Mouse (Mus musculus) gastrocnemius, adult 2 months (tissue): ENCODE results near the gene Ntn1. TPM values are rescaled to one million over a fixed set of nuclear protein-coding genes. Genes with fewer than 3 reads are reported as not detected.
A peak's percentile ranks its signal among the peaks of the same experiment; 100 is the strongest.

Source experiments
- DNase-seq: peaks from one replicate; pipeline ENCODE4 v3.0.0; 2022
- H3K27ac ChIP-seq: fragments of 200-600 bp; 2 replicates; pipeline ENCODE4 v1.8.1; 2022; ENCODE audit warnings: mild to moderate bottlenecking
- H3K4me3 ChIP-seq: fragments of 200-600 bp; 2 replicates; pipeline ENCODE4 v1.8.1; 2022; ENCODE audit warnings: mild to moderate bottlenecking, moderate library complexity
- CTCF ChIP-seq: fragments of 200-600 bp; IDR thresholded peaks from 2 replicates; pipeline ENCODE4 v1.8.1; 2022; ENCODE audit warnings: antibody characterized with exemption, mild to moderate bottlenecking, moderate library complexity
- intact Hi-C: fragments of 180-260 bp; cut with DNase I; formaldehyde crosslinking; loops from one replicate; pipeline ENCODE4 v1.15.1; 2025
- total RNA-seq, 2 experiments: library from RNA; stranded (reverse); gene quantifications; 2 replicates each; pipeline ENCODE4 v1.2.3; 2021

Gene Ntn1
- total RNA-seq, 2 experiments from 2014 or later, result 4.7 to 8.0 TPM

DNA sequence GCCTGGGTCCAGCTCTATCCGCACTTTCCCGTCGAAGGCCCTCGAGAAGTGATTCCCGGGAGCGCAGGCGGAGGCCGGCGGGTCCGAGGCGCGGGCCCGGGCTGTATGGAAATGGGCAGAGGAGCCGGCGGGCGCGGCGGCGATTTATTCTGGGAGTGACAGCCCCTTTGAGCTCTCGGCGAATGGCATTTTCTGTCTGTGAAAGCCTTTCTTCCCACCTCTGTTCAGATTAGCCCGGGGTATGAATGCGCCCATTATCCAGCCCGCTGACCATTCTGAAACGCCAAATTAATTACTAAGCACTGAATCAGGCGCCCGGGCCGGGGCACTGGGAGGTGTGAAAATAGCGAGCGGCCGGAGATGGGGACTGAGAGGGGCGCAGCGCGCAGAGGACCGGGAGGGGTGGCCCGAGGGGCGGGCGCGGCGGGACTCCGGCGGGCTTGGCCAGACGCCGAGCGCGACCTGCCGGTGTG is 1.0 kb downstream of the Ntn1 start:
- DNase-seq, result no peak
- H3K4me3 ChIP-seq, result peak overlapping the region; percentile 76
- intact Hi-C loops, result loop anchor here (10.0 kb wide), 1 partner anchor 505 kb away; no protein-coding TSS in a partner anchor
- peak overlapping the region; percentile 24; the same call in 1 of the 2 replicates for H3K27ac ChIP-seq
- no peak for TF ChIP-seq CTCF

DNA sequence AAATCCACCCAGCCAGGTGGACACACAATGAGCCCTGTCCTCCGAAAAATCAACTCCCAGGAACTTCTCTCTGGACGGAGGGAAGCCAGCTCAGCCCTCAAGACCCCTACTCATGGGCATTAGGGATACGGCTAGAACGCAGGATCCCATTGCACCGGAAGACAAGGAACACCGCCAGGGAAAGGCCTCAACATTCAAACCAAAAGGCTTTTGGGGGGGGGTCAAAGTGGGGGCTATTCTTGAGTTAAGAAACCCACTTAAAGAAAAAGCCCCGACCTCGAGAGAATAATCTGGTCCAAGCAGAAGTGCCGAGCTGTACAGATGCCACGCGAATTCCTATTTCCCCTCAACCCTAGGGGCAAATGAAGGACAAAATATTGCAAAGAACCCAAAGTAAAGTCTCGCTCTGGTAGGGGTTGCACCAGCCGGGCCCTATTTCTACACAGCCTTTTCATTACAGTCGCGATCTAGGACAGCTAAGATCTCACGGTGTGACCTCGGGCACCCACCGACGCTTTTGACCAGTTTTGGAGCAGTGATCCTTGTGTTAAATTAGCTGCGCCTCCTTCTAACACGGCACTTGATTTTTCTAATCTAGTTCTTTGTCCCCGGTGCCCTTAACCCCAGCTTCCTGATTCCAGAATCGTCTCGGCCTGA is 1.6 kb downstream of the Ntn1 start:
- 0 out of 2 replicates have a peak overlapping the region, but pooled peaks have one; percentile 24 for H3K27ac ChIP-seq
- intact Hi-C loops, result no loop called here

DNA sequence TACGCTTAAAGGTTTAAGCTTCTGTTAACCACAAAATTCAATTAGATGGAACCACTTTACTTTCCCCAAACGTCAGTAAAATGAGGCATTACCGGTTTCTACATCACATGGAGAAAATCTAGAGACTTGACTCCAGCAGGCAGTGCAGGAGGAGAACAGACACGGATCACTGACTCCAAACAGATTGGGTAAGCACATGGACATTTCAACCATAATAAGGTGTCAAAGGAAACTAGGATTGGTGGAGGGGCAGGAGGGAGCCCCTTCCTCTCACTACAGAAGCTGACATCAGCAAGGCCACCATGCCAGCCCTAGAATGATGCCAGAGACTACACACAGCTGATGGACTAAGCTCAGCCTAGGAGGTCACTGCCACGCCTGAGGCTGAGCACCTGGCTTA is 5.1 kb downstream of the Ntn1 start:
- no peak for TF ChIP-seq CTCF
- no peak for DNase-seq
- intact Hi-C loops, result no loop called here
- H3K27ac ChIP-seq, result no peak overlapping the region
- no peak overlapping the region for H3K4me3 ChIP-seq

More for the DNA sequence above, 1.6 kb downstream of the Ntn1 start:
- no peak for DNase-seq
- TF ChIP-seq CTCF, result no peak
- peak overlapping the region; percentile 76 for H3K4me3 ChIP-seq

DNA sequence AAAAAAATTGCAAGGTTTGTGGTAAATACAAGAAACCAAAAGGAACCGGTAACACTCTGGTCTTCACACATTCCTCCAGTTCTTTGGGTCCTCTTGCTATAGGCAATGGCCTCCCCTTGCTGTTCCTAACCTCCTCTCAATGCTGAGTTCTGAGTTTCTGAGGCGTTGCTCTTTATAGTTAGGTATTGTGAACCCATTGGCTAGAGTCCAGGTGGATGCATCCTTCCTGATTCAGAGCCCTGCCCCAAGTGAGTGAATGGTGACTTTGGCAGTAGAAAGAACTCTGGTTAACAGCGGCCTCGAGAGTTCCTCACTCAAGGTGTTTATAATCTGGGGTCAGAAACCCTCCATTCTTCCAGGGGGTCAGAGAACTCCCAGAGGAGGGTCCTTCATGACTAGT is 5.9 kb downstream of the Ntn1 start:
- DNase-seq, result no peak
- H3K4me3 ChIP-seq, result no peak overlapping the region
- intact Hi-C loops, result no loop called here
- TF ChIP-seq CTCF, result no peak
- H3K27ac ChIP-seq, result no peak overlapping the region

DNA sequence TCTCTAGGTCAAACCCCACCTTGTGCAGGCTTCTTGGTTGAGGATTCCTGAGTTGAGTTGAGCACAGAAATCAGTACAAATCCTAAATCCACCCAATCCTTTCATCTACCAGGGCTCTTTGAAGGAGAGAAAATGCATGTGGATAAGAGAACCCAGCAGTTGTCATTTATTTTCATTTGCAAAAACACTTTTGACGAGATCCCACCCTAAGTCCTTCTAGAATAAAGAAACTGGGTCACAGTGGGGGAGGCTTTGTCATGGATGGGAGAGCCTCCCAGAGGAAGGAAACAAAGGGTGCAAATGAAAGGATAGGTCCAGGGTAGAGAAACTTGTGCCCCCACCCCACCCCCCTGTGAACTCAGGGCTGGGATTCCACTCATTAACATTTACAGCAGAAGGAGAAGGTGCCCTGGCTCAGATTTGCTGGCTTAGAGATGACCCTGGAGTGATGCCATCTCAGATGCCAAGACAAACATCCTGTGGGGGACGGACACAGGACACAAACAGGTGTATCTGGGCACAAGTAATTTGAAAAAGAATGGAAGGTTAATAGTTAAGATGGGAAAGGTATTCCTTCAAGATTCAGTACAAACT is 6.6 kb downstream of the Ntn1 start:
- DNase-seq, result no peak
- TF ChIP-seq CTCF, result no peak
- H3K4me3 ChIP-seq, result no peak overlapping the region
- no peak overlapping the region for H3K27ac ChIP-seq
- intact Hi-C loops, result no loop called here

DNA sequence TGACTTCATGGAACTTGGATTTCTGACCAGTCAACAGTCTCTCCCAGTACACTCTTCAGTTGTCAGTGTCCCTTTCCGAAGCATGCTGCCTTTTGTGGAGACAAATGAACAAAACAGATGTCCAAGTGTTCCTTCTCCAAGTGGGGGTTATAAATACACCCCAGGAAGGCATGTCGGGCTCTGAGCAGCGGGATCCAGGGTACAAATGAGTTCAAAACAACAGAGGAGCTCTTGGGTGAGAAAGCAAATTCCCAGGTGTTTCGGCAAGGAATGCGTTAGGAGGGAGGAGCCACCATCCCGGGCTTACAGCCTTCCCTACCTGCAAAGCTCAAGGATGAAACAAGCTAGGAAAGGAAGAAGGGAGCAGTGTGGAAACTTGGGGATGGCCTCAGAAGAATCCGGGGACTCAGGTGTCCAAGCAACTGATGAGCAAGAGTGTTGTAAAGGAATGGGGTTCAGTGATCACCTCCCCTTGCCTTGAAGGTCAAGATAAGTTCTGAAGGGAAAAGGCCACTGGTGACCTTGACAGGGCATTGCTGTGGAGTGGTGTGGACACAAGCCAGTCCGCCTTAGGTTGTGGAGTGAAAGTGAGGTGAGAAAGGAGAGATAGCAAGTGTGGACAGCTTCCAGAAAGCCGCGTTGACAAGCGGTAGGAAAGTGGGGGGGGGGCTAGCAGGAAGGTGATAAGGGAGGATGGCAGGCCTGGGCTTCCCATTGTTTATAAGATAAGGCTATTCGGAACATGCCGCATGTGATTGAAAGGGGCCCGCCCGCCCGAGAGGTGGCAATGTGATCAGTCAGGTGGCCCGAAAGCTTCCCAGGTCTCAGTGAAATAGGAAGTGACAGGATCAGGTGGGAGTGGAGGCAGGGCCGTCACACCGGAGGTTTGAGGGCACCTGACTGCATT is 10.0 kb downstream of the Ntn1 start:
- no peak overlapping the region for H3K27ac ChIP-seq
- intact Hi-C loops, result no loop called here
- no peak for TF ChIP-seq CTCF
- H3K4me3 ChIP-seq, result no peak overlapping the region
- no peak for DNase-seq

DNA sequence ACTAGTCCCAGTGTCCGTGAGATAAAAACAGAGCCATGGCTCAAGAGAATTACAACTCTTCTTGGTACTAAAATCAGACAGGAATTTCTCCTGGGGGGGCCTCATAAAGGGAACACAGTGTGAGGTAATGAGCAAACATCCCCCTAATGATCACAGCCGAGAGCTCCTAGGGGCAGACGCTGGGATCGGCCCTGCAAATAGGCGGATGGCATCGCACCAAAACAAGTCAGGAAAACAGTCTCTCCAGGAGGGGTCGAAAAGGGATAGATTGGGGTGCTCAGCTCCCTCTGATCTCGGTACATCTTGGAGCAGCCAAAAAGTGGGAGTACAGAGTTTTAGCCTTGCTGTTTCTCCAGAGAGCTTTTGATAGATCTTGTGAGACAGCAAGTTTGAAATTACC is 11.0 kb downstream of the Ntn1 start:
- no peak overlapping the region for H3K4me3 ChIP-seq
- DNase-seq, result no peak
- H3K27ac ChIP-seq, result no peak overlapping the region
- no peak for TF ChIP-seq CTCF
- intact Hi-C loops, result no loop called here

DNA sequence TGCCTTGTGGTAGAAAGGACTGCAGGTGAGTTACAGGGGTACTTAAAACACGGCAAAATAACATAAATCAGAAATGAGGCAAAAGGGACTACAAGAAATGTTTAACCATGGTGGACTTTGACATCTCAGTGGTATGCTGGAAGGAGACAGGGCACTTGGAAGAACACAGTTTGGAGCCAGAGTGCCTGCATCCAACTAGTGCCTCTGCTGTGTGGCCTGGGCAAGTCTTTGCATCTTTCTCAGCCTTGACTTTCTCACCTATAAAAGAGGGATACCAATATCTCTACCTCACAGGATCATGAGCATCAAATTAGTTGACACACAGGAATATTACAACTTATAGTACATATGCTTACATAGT is 12.0 kb downstream of the Ntn1 start:
- no peak for DNase-seq
- Histone ChIP-seq H3K4me3 (no peak overlapping the region), H3K27ac (peak overlapping the region; percentile 56; the same call in 1 of the 2 replicates)
- intact Hi-C loops, result no loop called here
- TF ChIP-seq CTCF, result no peak

DNA sequence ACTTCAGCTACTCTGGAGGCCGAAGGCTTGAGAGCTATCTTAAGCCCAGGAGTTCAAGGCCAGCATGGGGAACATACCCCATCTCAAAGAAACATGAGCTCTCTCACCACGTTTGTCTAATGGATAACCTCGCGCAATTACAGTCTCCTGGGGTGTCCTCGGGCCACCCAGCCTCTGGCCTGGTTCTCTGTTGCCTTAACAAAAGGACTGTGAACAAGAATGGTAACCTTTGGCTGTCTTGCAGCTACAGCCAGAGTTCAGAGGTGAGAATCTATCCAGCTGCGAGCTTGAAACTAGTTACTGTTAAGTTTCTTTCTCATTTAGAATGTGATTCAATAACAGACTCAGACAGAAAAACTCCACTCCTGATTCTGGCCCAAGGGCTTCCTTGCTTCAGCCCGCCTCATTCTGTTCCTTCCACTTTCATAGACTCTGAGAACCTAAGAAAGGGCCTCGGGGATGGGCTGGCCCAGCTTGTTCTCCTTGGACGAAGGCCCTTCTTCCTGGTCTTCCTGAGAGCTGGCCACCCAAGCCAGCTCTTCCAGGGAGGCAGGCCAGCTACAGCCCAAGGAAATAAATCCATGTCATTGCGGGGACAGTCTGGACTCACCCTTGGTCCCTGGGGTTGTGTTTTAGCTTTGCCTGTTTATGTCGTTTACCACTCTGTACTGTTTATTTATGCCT is 12.5 kb downstream of the Ntn1 start:
- Histone ChIP-seq H3K4me3 (peak overlapping the region; percentile 17; the same call in 1 of the 2 replicates), H3K27ac (peak overlapping the region; percentile 56)
- TF ChIP-seq CTCF, result no peak
- intact Hi-C loops, result no loop called here
- DNase-seq, result peak; percentile 46

DNA sequence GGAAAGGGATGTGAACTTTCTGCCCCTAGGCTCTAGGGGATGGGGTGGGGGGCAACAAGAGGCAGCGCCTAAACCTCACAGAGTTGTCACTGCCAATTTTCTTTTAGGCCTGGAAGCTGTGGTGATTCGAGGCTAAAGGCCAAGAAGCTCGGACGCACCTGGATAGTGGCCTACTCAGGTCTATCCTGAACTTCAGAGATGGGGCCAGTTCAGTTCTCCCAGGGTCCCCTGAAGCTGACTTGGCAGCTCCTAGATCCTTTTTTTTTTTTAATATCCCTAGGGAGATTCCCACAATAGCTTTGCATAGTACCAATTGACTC is 13.2 kb downstream of the Ntn1 start:
- peak overlapping the region; percentile 81 for H3K27ac ChIP-seq

DNA sequence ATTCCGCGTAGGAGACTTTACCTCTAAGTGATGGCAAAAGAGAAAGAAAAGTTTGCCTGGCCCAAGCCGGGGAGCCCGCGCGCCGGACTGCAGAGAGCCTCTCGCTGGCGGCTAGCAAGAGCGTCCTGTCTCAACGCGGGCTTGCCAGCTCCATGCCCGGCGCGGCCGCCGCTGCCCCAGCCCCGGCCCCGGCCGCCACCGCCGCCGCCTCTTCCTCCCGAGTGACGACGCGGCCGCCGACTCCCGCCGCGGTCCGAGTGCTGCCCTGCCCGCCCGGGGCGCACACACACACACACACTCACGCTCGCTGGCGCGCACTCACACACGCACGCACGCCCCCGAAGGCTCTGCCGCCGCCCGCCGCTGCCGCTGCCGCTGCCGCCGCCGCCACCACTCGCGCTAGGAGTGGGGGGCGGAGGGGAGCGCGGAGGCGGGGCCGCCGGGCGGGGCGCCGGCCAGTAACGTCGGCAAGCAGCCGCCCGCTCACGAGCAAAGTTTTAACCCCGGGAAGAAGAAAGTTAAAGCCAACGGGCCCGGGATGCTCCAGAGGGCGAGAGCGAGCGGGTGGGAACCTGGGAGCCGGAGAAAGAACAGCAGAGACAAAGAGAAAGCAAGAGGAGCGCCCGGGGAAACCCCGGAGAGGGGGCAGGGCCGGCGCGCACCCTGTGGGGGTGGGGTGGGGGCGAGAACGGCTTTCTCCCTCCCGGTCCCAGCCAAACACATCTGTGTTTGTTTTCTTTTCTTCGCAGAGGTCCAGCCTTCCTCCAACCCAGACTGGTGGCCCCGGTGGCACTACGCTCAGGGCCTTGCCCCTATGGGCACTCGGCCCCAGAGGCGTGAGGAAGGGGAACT is 13.8 kb downstream of the Ntn1 start:
- peak overlapping the region; percentile 81 for H3K27ac ChIP-seq
- intact Hi-C loops, result no loop called here
- no peak for TF ChIP-seq CTCF
- H3K4me3 ChIP-seq, result peak overlapping the region; percentile 79
- peak; percentile 77 for DNase-seq

More for the DNA sequence above, 13.2 kb downstream of the Ntn1 start:
- H3K4me3 ChIP-seq, result peak overlapping the region; percentile 79
- no peak for DNase-seq
- TF ChIP-seq CTCF, result no peak
- intact Hi-C loops, result no loop called here
